Mouse (Mus musculus) lung, adult 2 months (tissue): ENCODE data around the gene Calr3.

ENCODE experiments used
- CTCF ChIP-seq: fragments of 200-500 bp; IDR thresholded peaks from 2 replicates; pipeline ENCODE4 v1.5.1; 2011; ENCODE audit warnings: mild to moderate bottlenecking, low read length, control low read depth; ENCODE audit not compliant: insufficient read depth
- POLR2A ChIP-seq: fragments of 200-500 bp; IDR thresholded peaks from 2 replicates; pipeline ENCODE4 v1.6.1; 2011; ENCODE audit warnings: low read depth, mild to moderate bottlenecking, control low read depth, low read length, borderline replicate concordance; ENCODE audit errors: extremely low read depth

DNA sequence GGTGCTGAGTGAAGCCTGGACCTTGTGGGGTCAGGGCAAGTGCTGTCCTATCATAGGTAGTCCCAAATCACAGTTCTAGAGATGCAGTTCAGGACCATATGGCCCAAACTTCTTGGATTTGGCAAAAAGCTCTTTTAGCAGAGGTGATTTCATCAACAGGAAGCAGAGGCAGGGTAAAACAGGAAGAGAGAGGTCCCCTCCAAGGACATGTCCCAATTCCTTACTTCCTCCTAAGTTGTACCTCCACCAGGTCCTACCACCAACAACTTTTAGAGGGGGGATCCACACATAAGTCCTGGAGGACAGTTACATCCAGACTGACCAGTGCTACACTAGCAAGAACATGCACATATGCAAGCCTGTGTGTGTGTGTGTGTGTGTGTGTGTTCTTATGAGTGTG lies 43.3 kb upstream of the Calr3 start:
- TF ChIP-seq POLR2A = no peak
- TF ChIP-seq CTCF = no peak
